Mouse (Mus musculus) inflammation-experienced regulatory T-cells (primary cell): ENCODE results near the gene Gm20835. TPM values are rescaled to one million over a fixed set of nuclear protein-coding genes. Genes with fewer than 3 reads are reported as not detected.

ENCODE experiments used
- polyA plus RNA-seq, 2 experiments: library from polyadenylated mRNA; unstranded; fragments of 100-300 nt; shearing (Covaris generic); gene quantifications; one replicate each; pipeline ENCODE4 v1.2.1; 2017

Gene Gm20835
- not detected for polyA plus RNA-seq

DNA sequence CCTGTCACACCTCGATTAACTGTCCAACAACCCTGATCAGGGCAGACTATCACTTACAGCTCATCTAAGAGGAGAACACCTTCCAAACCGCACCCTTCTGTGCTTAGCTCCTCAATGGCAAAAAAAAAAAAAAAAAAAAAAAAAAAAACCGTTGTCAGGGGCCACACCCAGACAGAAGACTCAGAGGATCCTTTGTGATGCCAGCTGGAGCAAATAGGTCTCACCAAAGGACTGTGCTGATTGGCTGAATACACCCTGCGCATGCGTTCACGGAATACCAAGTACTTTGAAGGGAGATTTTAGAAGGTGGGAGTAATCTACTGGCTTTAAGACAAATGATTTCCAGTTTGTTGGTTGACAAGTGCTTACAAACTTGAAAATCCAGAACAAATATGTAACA, at the start of gene Gm20835:
Gene Gm20835, minus strand, starts transcription at position 101 of the 400 bp plus-strand sequence.

